34 mouse cellular contexts compared by ENCODE assay signal in genomic region chr10:43824713-43825112, GRCm38 (mm10).
"Had no signal": no experiment of that assay in that cellular context is flagged by ENCODE, and none has a peak within 500 bp of the region (broad histone marks: within the 10 kb centered on the region; RNA-seq: fewer than 3 reads in every experiment).

No protein-coding gene starts in this region.

- H3K4me3 ChIP-seq: heart, embryonic 10.5 days; heart, embryonic 12.5 days; heart, embryonic 13.5 days; heart, embryonic 15.5 days; hindbrain, embryonic 10.5 days; hindbrain, embryonic 12.5 days; hindbrain, embryonic 13.5 days; hindbrain, embryonic 15.5 days; intestine, embryonic 15.5 days; kidney, embryonic 15.5 days; layer of hippocampus, adult 2 months had no signal

- H3K9ac ChIP-seq: heart, embryonic 12.5 days; heart, embryonic 13.5 days; heart, embryonic 15.5 days; hindbrain, embryonic 12.5 days; hindbrain, embryonic 13.5 days; hindbrain, embryonic 14.5 days; hindbrain, embryonic 15.5 days; intestine, embryonic 15.5 days; kidney, embryonic 15.5 days had no signal

- H3K4me2 ChIP-seq: heart, embryonic 11.5 days; heart, embryonic 12.5 days; heart, embryonic 13.5 days; heart, embryonic 15.5 days; hindbrain, embryonic 12.5 days; hindbrain, embryonic 13.5 days; hindbrain, embryonic 14.5 days; hindbrain, embryonic 15.5 days; intestine, embryonic 15.5 days; kidney, embryonic 15.5 days had no signal

- H3K9me3 ChIP-seq: heart, embryonic 10.5 days; hindbrain, embryonic 10.5 days; hindbrain, embryonic 12.5 days; hindbrain, embryonic 13.5 days; hindbrain, embryonic 15.5 days; intestine, embryonic 15.5 days had no signal

- H3K27me3 ChIP-seq: heart, embryonic 12.5 days; heart, embryonic 13.5 days; heart, embryonic 15.5 days; hindbrain, embryonic 12.5 days; hindbrain, embryonic 13.5 days; hindbrain, embryonic 15.5 days; intestine, embryonic 15.5 days; kidney, embryonic 15.5 days had no signal

- DNase-seq: heart, postnatal 10 days; heart, postnatal 14 days; heart, postnatal 36 days; heart, postnatal 4 days; kidney, adult 11 months; kidney, adult 18-20 months; kidney, adult 2 months; kidney, adult 8-10 months; kidney, adult 9 months; kidney, postnatal 10 days; kidney, postnatal 14 days; kidney, postnatal 25 days; kidney, postnatal 36 days; kidney, postnatal 4 days; layer of hippocampus, adult 9-11 months; layer of hippocampus, postnatal 36 days had no signal

- ATAC-seq: hindbrain, postnatal 0 days; inflammation-experienced regulatory T-cells, adult 6 months; intestine, embryonic 15.5 days; intestine, embryonic 16.5 days; intestine, postnatal 0 days had no signal

- H3K4me1 ChIP-seq: heart, embryonic 10.5 days; heart, embryonic 12.5 days; heart, embryonic 13.5 days; heart, embryonic 15.5 days; hindbrain, embryonic 10.5 days; hindbrain, embryonic 12.5 days; hindbrain, embryonic 13.5 days; hindbrain, embryonic 15.5 days; intestine, embryonic 15.5 days; kidney, embryonic 15.5 days had no signal

- H3K36me3 ChIP-seq: heart, embryonic 10.5 days; heart, embryonic 12.5 days; heart, embryonic 13.5 days; heart, embryonic 15.5 days; hindbrain, embryonic 10.5 days; hindbrain, embryonic 12.5 days; hindbrain, embryonic 13.5 days; hindbrain, embryonic 15.5 days; intestine, embryonic 15.5 days; kidney, embryonic 15.5 days had no signal

- H3K27ac ChIP-seq: heart, embryonic 10.5 days; heart, embryonic 13.5 days; heart, embryonic 15.5 days; hindbrain, embryonic 10.5 days; hindbrain, embryonic 12.5 days; hindbrain, embryonic 13.5 days; hindbrain, embryonic 14.5 days; hindbrain, embryonic 15.5 days; hindbrain, postnatal 0 days; intestine, embryonic 15.5 days; kidney, embryonic 15.5 days; kidney, postnatal 0 days; layer of hippocampus, adult 2 months had no signal
